Mouse (Mus musculus) cerebellum, postnatal 36 days (tissue): ENCODE measurements at regions not wholly inside any gene's neighbourhood (a gene's known extent, or its start where the extent isn't known, plus 50 kb on each side); places are given as distances from the start of the nearest gene placed in this dataset.
A peak's percentile ranks its signal among the peaks of the same experiment; 100 is the strongest.

Experiments
- DNase-seq, 2 experiments: peaks; one replicate each; pipeline ENCODE4 v3.0.0; 2021 to 2022; ENCODE audit warnings: mixed read lengths in 2 of 2

GRCm38 (mm10) chr13:46350075-46350747 is 68.0 kb upstream of the Rbm24 start:
- peak; percentile 92 to 93 for DNase-seq

GRCm38 (mm10) chr13:46355306-46355705 is 62.9 kb upstream of the Rbm24 start:
- no peak for DNase-seq

- DNase-seq: no peak
Observed at GRCm38 (mm10) chr13:46355975-46356374, 62.3 kb upstream of the Rbm24 start.

- no peak for DNase-seq
Observed at GRCm38 (mm10) chr13:46357037-46357436, 61.2 kb upstream of the Rbm24 start.

DNA sequence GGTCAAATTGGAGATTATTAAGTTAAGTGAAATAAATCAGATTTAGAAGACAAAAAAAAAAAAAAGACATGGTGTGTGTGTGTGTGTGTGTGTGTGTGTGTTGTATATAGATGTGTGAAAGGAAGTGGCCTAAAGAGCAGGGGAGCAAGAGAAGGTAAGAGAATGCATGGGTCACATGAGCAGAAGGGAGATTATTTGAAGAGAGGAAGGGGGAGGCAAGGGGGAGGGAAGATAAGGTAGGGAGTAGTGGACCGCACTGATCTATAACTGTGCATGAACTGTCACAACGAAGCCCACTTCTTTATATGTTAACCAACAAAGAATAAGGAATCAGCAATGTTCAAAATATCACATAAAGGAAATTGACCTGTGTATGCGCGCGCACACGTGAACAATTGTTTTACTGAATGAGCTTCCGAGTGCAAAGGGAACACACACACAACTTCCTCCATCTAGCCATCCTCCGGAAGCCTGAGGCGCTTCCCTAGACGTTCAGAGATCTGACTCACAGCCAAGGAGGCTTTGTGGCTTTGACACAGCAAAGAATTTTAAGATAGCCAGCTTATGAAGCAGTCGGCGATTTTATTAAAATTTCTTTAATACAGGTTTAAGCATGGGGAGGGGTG is 57.6 kb upstream of the Rbm24 start:
- DNase-seq: no peak

DNA sequence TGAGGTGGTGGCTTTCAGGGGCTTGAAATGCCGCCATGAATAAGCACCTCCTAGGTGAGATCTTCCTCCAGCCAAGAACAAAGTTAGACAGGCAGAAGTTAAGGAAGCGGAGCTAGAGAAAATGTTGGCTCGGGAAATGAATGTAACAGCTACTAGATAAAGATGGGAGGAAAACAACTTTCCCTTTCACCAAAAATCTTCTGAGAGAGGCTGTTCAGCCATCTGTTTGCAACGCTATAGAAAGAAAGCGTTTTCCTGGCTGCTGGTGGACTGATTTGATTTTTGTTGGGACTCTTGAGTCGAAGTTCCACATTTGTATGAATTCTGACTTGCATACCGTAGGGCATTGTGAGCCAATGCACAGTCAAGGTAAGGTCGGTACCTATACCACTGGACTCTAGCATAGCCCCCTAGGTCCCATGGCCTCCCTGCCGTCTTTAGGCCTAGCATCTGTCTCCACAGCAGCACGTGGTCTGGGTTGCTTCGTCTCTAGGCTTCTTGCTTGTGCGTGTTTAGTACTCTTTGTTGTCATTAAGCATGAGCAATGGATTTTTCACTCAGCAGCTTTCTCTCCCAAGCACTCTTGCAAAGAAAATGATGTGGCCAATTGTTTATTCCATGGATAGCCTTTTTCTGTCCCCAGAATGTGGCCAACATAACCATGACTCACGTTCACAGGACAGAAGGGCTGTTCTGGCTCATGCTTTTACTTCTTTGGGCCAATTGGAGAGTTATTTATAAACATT is 54.6 kb upstream of the Rbm24 start:
- no peak for DNase-seq

DNA sequence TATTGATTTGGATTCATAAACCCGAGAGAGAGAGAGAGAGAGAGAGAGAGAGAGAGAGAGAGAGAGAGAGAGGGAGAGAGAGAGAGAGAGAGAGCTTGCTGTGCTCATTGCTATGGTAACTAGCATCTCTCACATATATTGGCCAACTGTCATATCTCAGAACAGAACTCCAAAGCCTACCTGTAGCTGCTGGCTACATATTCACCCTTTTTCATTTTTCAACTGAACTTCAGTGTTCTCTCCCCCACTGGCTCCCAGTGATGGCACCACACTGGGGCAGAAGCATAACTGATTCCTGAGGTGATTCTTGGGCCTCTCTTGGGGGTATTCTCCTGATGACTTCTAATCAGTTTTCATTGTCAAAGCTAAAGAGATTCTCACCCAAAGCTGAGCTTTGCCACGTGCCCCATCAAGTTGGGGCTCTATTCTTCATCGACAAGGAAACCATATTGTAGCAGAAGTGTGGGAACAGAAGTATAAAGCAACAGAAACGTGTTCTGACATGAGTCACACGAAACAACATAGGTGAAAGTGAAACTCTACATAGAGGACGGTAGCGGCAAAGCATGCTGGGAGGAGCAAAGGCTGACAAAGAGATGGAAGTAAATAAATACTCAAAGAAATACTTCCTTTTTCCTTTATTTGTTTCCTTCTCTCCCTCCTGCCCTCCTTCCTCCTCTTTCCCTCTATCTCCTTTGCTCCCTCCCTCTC is 53.9 kb upstream of the Rbm24 start:
- no peak for DNase-seq

DNA sequence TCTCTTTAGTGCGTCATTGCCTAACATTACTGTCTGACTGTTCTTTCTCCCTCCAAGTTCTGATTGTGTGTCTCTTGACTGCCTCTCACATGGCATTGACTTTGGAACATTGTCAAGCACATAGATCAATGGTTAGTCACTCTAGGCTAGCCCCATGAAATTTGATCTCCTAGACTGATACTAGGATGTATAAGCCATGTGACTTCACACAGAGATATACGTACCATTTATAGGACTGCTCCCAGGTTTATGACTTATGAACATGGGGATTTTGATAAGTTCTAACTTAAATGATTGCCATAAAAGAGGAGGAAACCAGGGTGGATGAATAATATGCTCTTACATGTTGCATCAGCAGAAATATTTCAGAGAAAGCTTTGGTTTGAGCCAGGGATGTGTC is 52.9 kb upstream of the Rbm24 start:
- DNase-seq: no peak
